Mouse (Mus musculus) 416B (cell line): ENCODE measurements around the gene Wdr43.
"Not testable (repeated sequence)": the region's sequence is repeated elsewhere in the genome, so short reads cannot be mapped to it uniquely, and the experiment has no call there.

Source experiments
- DNase-seq: peaks from one replicate; pipeline ENCODE4 v3.0.0; 2011; ENCODE audit warnings: low read depth

Gene Wdr43

GRCm38 (mm10) chr17:71615638-71616318 lies at the start of gene Wdr43:
Wdr43 (plus strand) TSS chr17:71615895.
- peak; percentile 98 for DNase-seq

GRCm38 (mm10) chr17:71579176-71579705 lies 36.5 kb upstream of the Wdr43 start:
- no peak for DNase-seq

- DNase-seq = no peak
Measured at GRCm38 (mm10) chr17:71597881-71598658, 17.6 kb upstream of the Wdr43 start.

GRCm38 (mm10) chr17:71598659-71599554 lies 16.8 kb upstream of the Wdr43 start:
- DNase-seq = peak; percentile 97

- peak; percentile 62 for DNase-seq
Measured at GRCm38 (mm10) chr17:71616319-71617032, 781 bp downstream of the Wdr43 start.

GRCm38 (mm10) chr17:71617033-71617362 lies 1.3 kb downstream of the Wdr43 start:
- DNase-seq = no peak

- DNase-seq = no peak
Measured at GRCm38 (mm10) chr17:71617974-71618373, 2.3 kb downstream of the Wdr43 start.

- DNase-seq = no peak
Measured at GRCm38 (mm10) chr17:71631806-71632205, 16.1 kb downstream of the Wdr43 start.

GRCm38 (mm10) chr17:71633350-71633749 lies 17.7 kb downstream of the Wdr43 start:
- no peak for DNase-seq

- no peak for DNase-seq
Measured at GRCm38 (mm10) chr17:71636786-71637185, 21.1 kb downstream of the Wdr43 start.

- no peak for DNase-seq
Measured at GRCm38 (mm10) chr17:71637750-71638265, 22.1 kb downstream of the Wdr43 start.

GRCm38 (mm10) chr17:71639056-71639455 lies 23.4 kb downstream of the Wdr43 start:
- DNase-seq = not testable (repeated sequence)

- DNase-seq = peak; percentile 43
Measured at GRCm38 (mm10) chr17:71640421-71641085, 24.9 kb downstream of the Wdr43 start.

- DNase-seq = peak; percentile 36
Measured at GRCm38 (mm10) chr17:71642190-71642589, 26.5 kb downstream of the Wdr43 start.

GRCm38 (mm10) chr17:71650011-71650410 lies 34.3 kb downstream of the Wdr43 start:
- DNase-seq = no peak

GRCm38 (mm10) chr17:71652495-71652894 lies 36.8 kb downstream of the Wdr43 start:
- DNase-seq = no peak

- DNase-seq = no peak
Measured at GRCm38 (mm10) chr17:71652934-71653333, 37.2 kb downstream of the Wdr43 start.

GRCm38 (mm10) chr17:71657521-71657920 lies 41.8 kb downstream of the Wdr43 start:
- DNase-seq = no peak

- DNase-seq = no peak
Measured at GRCm38 (mm10) chr17:71658666-71659065, 43.0 kb downstream of the Wdr43 start.

- no peak for DNase-seq
Measured at GRCm38 (mm10) chr17:71660390-71660789, 44.7 kb downstream of the Wdr43 start.

GRCm38 (mm10) chr17:71662751-71663250 lies 47.1 kb downstream of the Wdr43 start:
- DNase-seq = peak; percentile 72
